In the genomic region with DNA sequence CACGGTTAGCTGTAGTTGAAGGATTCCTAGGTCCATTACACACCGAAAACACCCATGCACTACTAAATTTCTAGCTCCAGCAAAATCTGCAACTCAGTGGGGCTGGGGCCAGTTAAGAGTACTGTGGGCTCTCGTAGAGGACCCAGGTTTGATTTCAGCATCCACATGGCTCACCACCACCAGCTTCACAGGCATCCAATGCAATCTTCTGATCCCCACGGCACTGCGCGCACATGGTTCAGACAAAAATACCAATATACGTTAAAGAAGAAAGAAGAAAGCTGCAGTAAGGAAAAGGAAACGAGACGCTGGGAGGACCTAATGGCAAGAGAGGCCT, we compare ENCODE assay signal across 9 mouse cellular contexts. TPM values are rescaled to one million over a fixed set of nuclear protein-coding genes. Genes with fewer than 3 reads are reported as not detected.
DNase-seq lines count a peak whose midpoint lies in the region; ATAC-seq and TF ChIP-seq lines count a peak whose summit lies in the region.
"Had no signal": no experiment of that assay in that cellular context is flagged by ENCODE, and none has a peak within 500 bp of the region (broad histone marks: within the 10 kb centered on the region; RNA-seq: fewer than 3 reads in every experiment).

No protein-coding gene starts in this region.

- ATAC-seq in heart, postnatal 0 days (ENCODE audit: insufficient read depth, low read depth): peak; percentile 15; the same call in 1 of the 2 replicates
- peak; percentile 6 for ATAC-seq in activated CD4-positive, CD25-positive, alpha-beta regulatory T cell, adult 4 months
- peak; percentile 51 for ATAC-seq in hindbrain, embryonic 12.5 days (ENCODE audit: low FRiP score)

- H3K9me3 ChIP-seq in heart, postnatal 0 days (replicated peaks; ENCODE audit: control insufficient read depth, low read length): no peaks in the 10 kb centered on the region
- H3K9me3 ChIP-seq in hindbrain, embryonic 12.5 days (replicated peaks): no peaks in the 10 kb centered on the region
- H3K9me3 ChIP-seq in midbrain, embryonic 10.5 days (replicated peaks): no peaks in the 10 kb centered on the region

- intact Hi-C loops in heart, postnatal 36 days (cut with DNase I): loop anchor here (2.0 kb wide), 1 partner anchor 24 kb away; the partner anchor contains the start of gene Fbxw9

- DNase-seq in heart, postnatal 0 days (ENCODE audit: low spot score): no peak
- DNase-seq in heart, postnatal 36 days: no peak
- no peak for DNase-seq in midbrain, embryonic 10.5 days (ENCODE audit: low spot score)
- no peak for DNase-seq in retina, embryonic 14.5 days (ENCODE audit: low spot score)
- DNase-seq in adrenal gland, postnatal 10 days: no peak
- no peak for DNase-seq in gastrocnemius, adult 8-10 months (ENCODE audit: low spot score in 2 of 2)

- peaks cover 27% of the 10 kb centered on the region for H3K36me3 ChIP-seq in heart, postnatal 0 days (replicated peaks; ENCODE audit: control insufficient read depth, insufficient read depth, low read length)
- H3K36me3 ChIP-seq in hindbrain, embryonic 12.5 days: peaks cover 32% of the 10 kb centered on the region
- peaks cover 50% of the 10 kb centered on the region for H3K36me3 ChIP-seq in midbrain, embryonic 10.5 days

- peak overlapping the region; percentile 94 for H3K9ac ChIP-seq in heart, postnatal 0 days (replicated peaks; ENCODE audit: low read depth, low read length)
- peak overlapping the region; percentile 79 for H3K9ac ChIP-seq in hindbrain, embryonic 12.5 days

- H3K4me1 ChIP-seq in heart, postnatal 0 days (ENCODE audit: control insufficient read depth, insufficient read depth): peaks cover 14% of the 10 kb centered on the region
- peaks cover 26% of the 10 kb centered on the region for H3K4me1 ChIP-seq in hindbrain, embryonic 12.5 days
- peaks cover 38% of the 10 kb centered on the region for H3K4me1 ChIP-seq in midbrain, embryonic 10.5 days

- WGBS in heart, postnatal 0 days: under 1% methylated on average over 9 of the region's 9 CpGs
- 0% methylated on average over 9 of the region's 9 CpGs for WGBS in hindbrain, embryonic 12.5 days
- 0% methylated on average over 9 of the region's 9 CpGs for WGBS in midbrain, embryonic 10.5 days

- TF ChIP-seq EP300 in heart, postnatal 0 days (IDR thresholded peaks at IDR 0.05; ENCODE audit: low read depth): no peak

- no peak for TF ChIP-seq CTCF in heart, postnatal 0 days (IDR thresholded peaks at IDR 0.05; ENCODE audit: low read depth)

- peak overlapping the region; percentile 97 for H3K4me2 ChIP-seq in heart, postnatal 0 days (ENCODE audit: low read depth, low read length)
- peak overlapping the region; percentile 80 for H3K4me2 ChIP-seq in hindbrain, embryonic 12.5 days (replicated peaks)

- H3K4me3 ChIP-seq in heart, postnatal 0 days (ENCODE audit: low read depth, low read length): peak overlapping the region; percentile 76
- peak overlapping the region; percentile 64 for H3K4me3 ChIP-seq in hindbrain, embryonic 12.5 days
- peak overlapping the region; percentile 76 for H3K4me3 ChIP-seq in midbrain, embryonic 10.5 days

- peak overlapping the region; percentile 96 for H3K27ac ChIP-seq in heart, postnatal 0 days (ENCODE audit: low read depth)
- peak overlapping the region; percentile 78 for H3K27ac ChIP-seq in hindbrain, embryonic 12.5 days
- H3K27ac ChIP-seq in midbrain, embryonic 10.5 days (replicated peaks): peak overlapping the region; percentile 99

- H3K27me3 ChIP-seq in heart, postnatal 0 days (ENCODE audit: control insufficient read depth, insufficient read depth, low read length): no peaks in the 10 kb centered on the region
- no peaks in the 10 kb centered on the region for H3K27me3 ChIP-seq in hindbrain, embryonic 12.5 days
- no peaks in the 10 kb centered on the region for H3K27me3 ChIP-seq in midbrain, embryonic 10.5 days (ENCODE audit: low read depth, poor library complexity, severe bottlenecking)

RNA-seq across cellular contexts. Expression of gene Tnpo2, which starts 0.4 kb away (rescaled TPM):
- 27.4 and 34.8 TPM in 2 replicates for total RNA-seq in heart, postnatal 0 days (2014; rRNA removed; ENCODE audit: low replicate concordance)
- 11.5 and 13.0 TPM in 2 replicates for polyA plus RNA-seq in heart, postnatal 0 days (2015; fragmentation: Nextera tagmentation; extraction: Ambion mirVana)
- 10 to 100 TPM; 28.1 to 35.1 TPM for total RNA-seq in heart, postnatal 36 days (2021)
- 10 to 100 TPM in 1 of 2 experiments, 1 to 10 TPM in 1; 9.2 to 19.4 TPM for polyA plus RNA-seq in activated CD4-positive, CD25-positive, alpha-beta regulatory T cell, adult 4 months (2017; shearing (Covaris generic))
- 41.3 and 41.9 TPM in 2 replicates for polyA plus RNA-seq in hindbrain, embryonic 12.5 days (2016; fragmentation: Nextera tagmentation; extraction: Ambion mirVana)
- 28.6 and 34.9 TPM in 2 replicates for polyA plus RNA-seq in midbrain, embryonic 10.5 days (2016; fragmentation: Nextera tagmentation; extraction: Ambion mirVana)
- total RNA-seq in adrenal gland, postnatal 10 days (2021): 10 to 100 TPM; 56.6 to 59.7 TPM
- 10 to 100 TPM; 28.3 to 38.4 (median 32.6) TPM for total RNA-seq in gastrocnemius, adult 8-10 months (2022)

RNA-seq across cellular contexts. Expression of gene Trir, which starts 9.7 kb away (rescaled TPM):
- 98.5 and 196 TPM in 2 replicates for total RNA-seq in heart, postnatal 0 days (2014; rRNA removed; ENCODE audit: low replicate concordance)
- polyA plus RNA-seq in heart, postnatal 0 days (2015; fragmentation: Nextera tagmentation; extraction: Ambion mirVana): 62.4 and 66.5 TPM in 2 replicates
- 10 to 100 TPM; 80.7 to 84.2 TPM for total RNA-seq in heart, postnatal 36 days (2021)
- 10 to 100 TPM; 26.8 to 30.5 TPM for polyA plus RNA-seq in activated CD4-positive, CD25-positive, alpha-beta regulatory T cell, adult 4 months (2017; shearing (Covaris generic))
- polyA plus RNA-seq in hindbrain, embryonic 12.5 days (2016; fragmentation: Nextera tagmentation; extraction: Ambion mirVana): 162 and 174 TPM in 2 replicates
- 140 and 146 TPM in 2 replicates for polyA plus RNA-seq in midbrain, embryonic 10.5 days (2016; fragmentation: Nextera tagmentation; extraction: Ambion mirVana)
- 100 to 1,000 TPM; 143 to 155 TPM for total RNA-seq in adrenal gland, postnatal 10 days (2021)
- total RNA-seq in gastrocnemius, adult 8-10 months (2022): 10 to 100 TPM; 57.5 to 74.2 (median 66.1) TPM

RNA-seq across cellular contexts. Expression of gene Asna1, which starts 11.3 kb away (rescaled TPM):
- 134 and 152 TPM in 2 replicates for total RNA-seq in heart, postnatal 0 days (2014; rRNA removed; ENCODE audit: low replicate concordance)
- polyA plus RNA-seq in heart, postnatal 0 days (2015; fragmentation: Nextera tagmentation; extraction: Ambion mirVana): 106 and 110 TPM in 2 replicates
- 10 to 100 TPM; 66.2 to 69.8 TPM for total RNA-seq in heart, postnatal 36 days (2021)
- polyA plus RNA-seq in activated CD4-positive, CD25-positive, alpha-beta regulatory T cell, adult 4 months (2017; shearing (Covaris generic)): 10 to 100 TPM; 55.6 to 98.1 TPM
- polyA plus RNA-seq in hindbrain, embryonic 12.5 days (2016; fragmentation: Nextera tagmentation; extraction: Ambion mirVana): 127 and 128 TPM in 2 replicates
- polyA plus RNA-seq in midbrain, embryonic 10.5 days (2016; fragmentation: Nextera tagmentation; extraction: Ambion mirVana): 160 and 164 TPM in 2 replicates
- total RNA-seq in adrenal gland, postnatal 10 days (2021): 10 to 100 TPM; 86.5 to 92.4 TPM
- total RNA-seq in gastrocnemius, adult 8-10 months (2022): 10 to 100 TPM; 57.1 to 67.3 (median 58.8) TPM

RNA-seq across cellular contexts. Expression of gene Best2, which starts 22.0 kb away (rescaled TPM):
- total RNA-seq in heart, postnatal 0 days (2014; rRNA removed; ENCODE audit: low replicate concordance): not detected in 2 replicates
- polyA plus RNA-seq in heart, postnatal 0 days (2015; fragmentation: Nextera tagmentation; extraction: Ambion mirVana): not detected in 2 replicates
- total RNA-seq in heart, postnatal 36 days (2021): not detected
- polyA plus RNA-seq in activated CD4-positive, CD25-positive, alpha-beta regulatory T cell, adult 4 months (2017; shearing (Covaris generic)): not detected
- polyA plus RNA-seq in hindbrain, embryonic 12.5 days (2016; fragmentation: Nextera tagmentation; extraction: Ambion mirVana): not detected in 2 replicates
- polyA plus RNA-seq in midbrain, embryonic 10.5 days (2016; fragmentation: Nextera tagmentation; extraction: Ambion mirVana): not detected in 2 replicates
- total RNA-seq in adrenal gland, postnatal 10 days (2021): not detected
- total RNA-seq in gastrocnemius, adult 8-10 months (2022): not detected
- total RNA-seq: layer of hippocampus, adult 18-20 months had no signal

RNA-seq across cellular contexts. Expression of gene Fbxw9, which starts 23.5 kb away (rescaled TPM):
- total RNA-seq in heart, postnatal 0 days (2014; rRNA removed; ENCODE audit: low replicate concordance): 29.1 and 32.6 TPM in 2 replicates
- polyA plus RNA-seq in heart, postnatal 0 days (2015; fragmentation: Nextera tagmentation; extraction: Ambion mirVana): 16.2 and 16.5 TPM in 2 replicates
- total RNA-seq in heart, postnatal 36 days (2021): 1 to 10 TPM; 3.4 to 4.3 TPM
- polyA plus RNA-seq in activated CD4-positive, CD25-positive, alpha-beta regulatory T cell, adult 4 months (2017; shearing (Covaris generic)): 1 to 10 TPM; 2.8 to 3.1 TPM
- polyA plus RNA-seq in hindbrain, embryonic 12.5 days (2016; fragmentation: Nextera tagmentation; extraction: Ambion mirVana): 42.4 and 43.6 TPM in 2 replicates
- polyA plus RNA-seq in midbrain, embryonic 10.5 days (2016; fragmentation: Nextera tagmentation; extraction: Ambion mirVana): 25.5 and 32.3 TPM in 2 replicates
- 10 to 100 TPM; 22.4 to 24.9 TPM for total RNA-seq in adrenal gland, postnatal 10 days (2021)
- 1 to 10 TPM; 1.4 to 2.5 (median 1.8) TPM for total RNA-seq in gastrocnemius, adult 8-10 months (2022)
